Mouse (Mus musculus) lung, postnatal 25 days (tissue): ENCODE measurements around the gene Gm20683.
A peak's percentile ranks its signal among the peaks of the same experiment; 100 is the strongest.
"Not testable (repeated sequence)": the region's sequence is repeated elsewhere in the genome, so short reads cannot be mapped to it uniquely, and the experiment has no call there.

Experiments
- DNase-seq: peaks from one replicate; pipeline ENCODE4 v3.0.0; 2022; ENCODE audit warnings: low spot score

The Gm20683 gene

DNA sequence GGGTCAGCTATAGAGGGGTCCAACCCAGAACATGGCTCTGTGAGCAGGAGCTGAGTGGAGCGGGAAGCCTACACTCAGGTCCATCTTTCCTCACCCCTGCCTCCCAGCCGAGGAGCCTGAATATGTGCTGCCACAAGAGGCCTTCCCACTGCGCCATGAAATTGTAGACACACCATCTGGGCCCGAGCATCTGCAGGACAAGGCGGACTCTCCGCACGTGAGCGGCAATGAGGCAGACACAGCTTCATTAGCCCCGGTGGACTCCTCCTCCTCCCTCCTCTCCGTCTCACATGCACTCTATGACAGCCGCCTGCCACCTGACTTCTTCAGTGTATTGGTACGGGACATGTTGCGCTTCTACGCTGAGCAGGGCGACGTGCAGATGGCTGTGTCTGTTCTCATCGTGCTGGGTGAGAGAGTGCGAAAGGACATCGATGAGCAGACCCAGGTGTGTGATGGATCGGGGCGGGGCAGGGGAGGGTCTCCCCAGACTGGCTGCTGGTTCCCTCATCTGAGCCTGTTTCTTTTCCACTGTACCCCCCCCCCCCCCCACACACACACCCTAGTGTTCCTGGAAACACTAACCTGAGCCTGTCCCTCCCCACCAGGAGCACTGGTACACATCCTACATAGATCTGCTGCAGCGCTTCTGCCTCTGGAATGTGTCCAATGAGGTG lies 13.9 kb downstream of the Gm20683 start:
- no peak for DNase-seq

DNA sequence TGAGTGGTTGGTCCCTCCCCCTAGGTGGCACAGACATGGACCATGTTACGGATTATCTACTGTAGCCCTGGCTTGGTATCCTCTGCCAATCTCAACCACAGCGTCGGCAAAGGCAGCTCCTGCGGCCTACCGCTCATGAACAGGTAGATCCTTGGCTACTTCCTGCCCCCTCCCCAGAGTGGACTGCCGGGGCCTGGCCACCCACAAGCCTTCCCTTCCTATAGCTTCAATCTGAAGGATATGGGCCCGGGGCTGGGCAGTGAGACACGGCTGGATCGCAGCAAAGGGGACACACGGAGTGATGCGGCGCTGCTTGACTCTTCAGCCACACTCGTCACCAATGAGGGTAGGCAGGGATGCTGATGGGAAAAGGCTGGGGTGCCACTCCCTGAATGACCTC lies 14.6 kb downstream of the Gm20683 start:
- DNase-seq: no peak

DNA sequence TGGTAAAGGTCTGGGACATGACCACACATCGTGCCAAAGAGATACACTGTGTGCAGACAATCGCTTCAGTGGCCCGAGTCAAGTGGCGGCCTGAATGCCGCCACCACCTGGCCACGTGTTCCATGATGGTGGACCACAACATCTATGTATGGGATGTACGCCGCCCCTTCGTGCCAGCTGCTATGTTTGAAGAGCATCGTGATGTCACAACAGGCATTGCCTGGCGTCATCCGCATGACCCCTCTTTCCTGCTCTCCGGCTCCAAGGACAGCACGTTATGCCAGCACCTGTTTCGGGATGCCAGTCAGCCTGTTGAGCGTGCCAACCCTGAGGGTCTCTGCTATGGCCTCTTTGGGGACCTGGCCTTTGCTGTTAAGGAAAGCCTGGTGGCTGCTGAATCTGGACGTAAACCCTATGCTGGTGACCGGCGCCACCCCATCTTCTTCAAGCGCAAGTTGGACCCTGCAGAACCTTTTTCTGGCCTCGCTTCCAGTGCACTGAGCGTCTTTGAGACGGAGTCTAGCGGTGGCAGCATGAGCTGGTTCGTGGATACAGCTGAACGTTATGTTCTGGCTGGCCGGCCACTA lies 15.5 kb downstream of the Gm20683 start:
- no peak for DNase-seq

DNA sequence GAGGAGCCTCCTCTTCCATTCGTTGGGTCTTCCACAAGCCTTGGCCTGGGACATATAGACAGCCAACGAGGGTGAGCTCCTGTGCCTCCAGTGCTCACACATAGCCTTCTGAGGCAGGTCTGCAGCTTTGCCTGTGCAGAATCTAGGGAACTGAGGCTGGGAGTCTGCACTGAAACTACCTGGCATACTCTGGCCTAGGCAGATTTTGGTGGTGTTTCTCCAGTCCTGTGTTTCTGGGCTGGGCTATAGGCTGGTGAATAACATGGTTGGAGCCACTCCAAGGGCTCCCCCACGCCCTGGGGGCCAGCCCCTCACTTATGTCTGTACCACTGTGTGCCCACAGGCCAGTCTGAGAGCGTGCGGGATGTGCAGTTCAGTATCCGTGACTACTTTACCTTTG lies 16.3 kb downstream of the Gm20683 start:
- DNase-seq: no peak

DNA sequence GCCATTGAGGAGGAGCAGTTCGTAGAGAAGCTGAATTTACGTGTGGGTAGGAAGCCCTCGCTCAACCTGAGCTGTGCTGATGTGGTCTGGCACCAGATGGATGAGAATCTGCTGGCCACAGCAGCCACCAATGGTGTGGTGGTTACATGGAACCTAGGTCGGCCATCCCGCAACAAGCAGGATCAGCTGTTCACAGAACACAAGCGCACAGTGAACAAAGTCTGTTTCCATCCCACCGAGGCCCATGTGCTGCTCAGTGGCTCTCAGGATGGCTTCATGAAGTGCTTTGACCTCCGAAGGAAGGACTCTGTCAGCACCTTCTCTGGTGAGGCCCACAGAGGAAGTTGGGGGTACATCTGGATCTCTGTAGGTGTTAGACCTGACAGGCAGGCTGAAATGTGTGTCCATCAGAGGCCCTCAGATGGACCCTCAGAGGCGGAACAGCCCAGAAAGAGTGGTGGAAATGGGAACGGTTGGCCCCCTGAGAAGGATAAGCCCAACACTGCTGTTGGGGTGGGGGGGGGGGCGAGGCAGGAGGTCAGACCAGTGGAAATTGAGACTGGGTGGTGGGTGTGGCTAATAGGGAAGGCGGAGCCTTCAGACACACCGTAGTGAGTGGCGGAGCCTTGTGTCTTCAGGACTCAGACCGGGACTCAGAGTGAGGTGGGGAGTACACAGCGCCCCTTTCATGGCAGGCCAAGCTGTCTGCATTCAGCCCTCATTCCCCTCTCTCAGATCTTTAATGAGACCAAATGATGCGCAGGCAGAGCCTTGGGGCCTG lies 17.0 kb downstream of the Gm20683 start:
- DNase-seq: no peak

DNA sequence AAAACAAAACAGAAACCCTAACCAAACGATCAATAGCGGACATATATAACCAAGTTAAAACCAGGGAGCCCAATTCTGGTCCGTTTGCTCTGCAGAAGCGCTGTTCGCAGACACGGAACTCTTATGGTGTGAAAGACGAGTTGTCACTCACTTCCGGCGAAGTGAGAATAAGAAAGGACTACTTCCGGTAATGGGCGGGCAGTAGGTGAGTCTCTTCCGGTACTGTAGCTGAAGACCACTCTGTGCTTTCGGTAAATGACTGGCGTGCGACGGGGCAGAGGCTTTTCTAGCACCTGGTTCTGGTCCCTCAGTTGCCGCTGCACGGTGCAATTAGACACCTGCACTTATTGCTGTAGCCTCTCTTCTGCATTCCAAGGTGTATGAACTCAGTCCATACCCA lies 18.1 kb downstream of the Gm20683 start, which contains the start of gene Wdr24:
TSS of gene Wdr24 (plus strand) at position 176 of the 400 bp plus-strand sequence.
- DNase-seq: peak; percentile 82

GRCm38 (mm10) chr17:25818851-25819780 lies 22.4 kb downstream of the Gm20683 start:
- DNase-seq: no peak

DNA sequence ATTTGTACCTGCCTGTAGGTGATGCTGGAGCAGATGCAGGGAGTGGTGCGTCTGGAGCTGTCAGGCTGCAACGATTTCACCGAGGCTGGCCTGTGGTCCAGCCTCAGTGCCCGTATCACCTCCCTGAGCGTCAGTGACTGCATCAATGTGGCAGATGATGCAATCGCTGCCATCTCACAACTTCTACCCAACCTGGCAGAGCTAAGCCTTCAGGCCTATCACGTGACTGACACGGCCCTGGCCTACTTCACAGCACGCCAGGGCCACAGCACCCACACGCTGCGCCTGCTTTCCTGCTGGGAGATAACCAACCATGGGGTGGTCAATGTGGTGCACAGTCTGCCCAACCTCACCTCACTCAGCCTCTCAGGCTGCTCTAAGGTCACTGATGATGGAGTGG lies 23.9 kb downstream of the Gm20683 start:
- DNase-seq: no peak

DNA sequence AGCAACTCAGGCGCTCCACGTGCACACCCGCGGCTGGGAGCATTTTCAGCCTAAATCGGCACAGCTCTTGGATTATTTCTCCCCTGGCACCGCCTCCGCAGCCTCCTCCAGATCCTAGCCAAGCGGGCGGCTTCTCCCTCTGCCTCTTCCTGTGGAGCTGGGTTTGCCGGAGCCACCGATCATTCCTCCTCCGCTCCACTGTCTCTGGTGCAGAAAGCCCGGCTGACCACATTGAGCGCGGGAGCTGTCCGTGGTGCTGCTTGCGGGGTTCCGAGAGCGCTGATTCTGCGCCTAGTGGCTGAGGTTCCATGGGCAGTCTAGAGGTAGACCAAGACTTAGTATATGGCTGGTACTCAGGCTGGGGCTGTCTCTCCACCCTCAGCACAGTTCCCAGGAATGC lies 28.1 kb downstream of the Gm20683 start:
- DNase-seq: peak; percentile 68

DNA sequence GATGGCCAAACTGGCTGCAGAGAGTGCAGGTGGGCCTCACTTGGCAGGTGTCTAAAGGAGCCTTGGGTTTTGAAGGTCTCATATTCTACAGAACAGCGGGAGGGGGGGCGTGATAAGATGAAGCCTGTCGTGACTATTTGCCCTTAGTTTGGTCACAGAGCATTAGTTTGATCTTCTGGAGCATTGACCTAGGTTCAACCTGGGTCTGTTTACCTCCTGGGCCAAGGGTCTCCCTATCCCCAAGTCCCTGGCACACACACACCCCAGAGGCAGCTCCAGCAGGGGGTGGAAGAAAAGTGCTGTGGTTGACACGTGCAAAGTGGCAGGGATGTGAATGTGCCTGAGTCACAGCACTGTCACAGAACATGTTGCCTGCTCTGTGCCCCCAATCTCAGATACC lies 30.7 kb downstream of the Gm20683 start:
- no peak for DNase-seq

DNA sequence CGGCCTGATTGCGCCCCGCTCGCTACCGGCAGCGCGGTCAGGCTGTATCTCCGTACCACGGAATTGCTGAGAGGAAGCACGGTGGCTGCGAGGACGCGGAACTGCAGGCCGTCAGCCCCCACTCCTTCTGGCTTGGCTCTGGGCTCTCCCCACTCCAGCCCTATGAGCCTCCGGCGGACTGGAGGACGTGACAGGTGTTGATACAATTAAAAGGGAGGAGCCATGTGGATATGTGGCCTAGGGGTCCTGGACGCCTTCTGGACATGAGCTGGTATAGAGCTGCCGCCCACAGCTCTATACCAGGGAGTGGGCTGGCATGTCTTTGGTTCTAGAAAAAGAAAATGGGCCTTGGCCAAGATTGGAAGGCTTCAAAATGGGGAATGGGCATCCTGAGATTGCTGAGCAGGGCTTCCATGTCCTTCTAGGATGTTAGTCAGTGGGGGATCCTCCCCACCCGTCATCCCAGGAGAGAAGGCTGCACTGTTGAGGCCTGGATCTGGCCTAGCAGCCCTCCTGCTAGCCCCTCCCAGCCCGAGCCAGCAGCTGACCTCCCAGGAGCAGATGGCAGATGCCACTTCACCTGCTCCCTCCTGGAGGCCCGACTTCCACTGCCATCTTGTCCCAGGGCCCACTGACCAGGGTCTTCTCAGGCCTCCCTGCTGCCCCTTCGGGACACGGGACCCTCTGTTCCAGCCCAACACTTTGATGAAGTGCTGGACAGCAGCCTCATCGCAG lies 31.8 kb downstream of the Gm20683 start:
- no peak for DNase-seq

DNA sequence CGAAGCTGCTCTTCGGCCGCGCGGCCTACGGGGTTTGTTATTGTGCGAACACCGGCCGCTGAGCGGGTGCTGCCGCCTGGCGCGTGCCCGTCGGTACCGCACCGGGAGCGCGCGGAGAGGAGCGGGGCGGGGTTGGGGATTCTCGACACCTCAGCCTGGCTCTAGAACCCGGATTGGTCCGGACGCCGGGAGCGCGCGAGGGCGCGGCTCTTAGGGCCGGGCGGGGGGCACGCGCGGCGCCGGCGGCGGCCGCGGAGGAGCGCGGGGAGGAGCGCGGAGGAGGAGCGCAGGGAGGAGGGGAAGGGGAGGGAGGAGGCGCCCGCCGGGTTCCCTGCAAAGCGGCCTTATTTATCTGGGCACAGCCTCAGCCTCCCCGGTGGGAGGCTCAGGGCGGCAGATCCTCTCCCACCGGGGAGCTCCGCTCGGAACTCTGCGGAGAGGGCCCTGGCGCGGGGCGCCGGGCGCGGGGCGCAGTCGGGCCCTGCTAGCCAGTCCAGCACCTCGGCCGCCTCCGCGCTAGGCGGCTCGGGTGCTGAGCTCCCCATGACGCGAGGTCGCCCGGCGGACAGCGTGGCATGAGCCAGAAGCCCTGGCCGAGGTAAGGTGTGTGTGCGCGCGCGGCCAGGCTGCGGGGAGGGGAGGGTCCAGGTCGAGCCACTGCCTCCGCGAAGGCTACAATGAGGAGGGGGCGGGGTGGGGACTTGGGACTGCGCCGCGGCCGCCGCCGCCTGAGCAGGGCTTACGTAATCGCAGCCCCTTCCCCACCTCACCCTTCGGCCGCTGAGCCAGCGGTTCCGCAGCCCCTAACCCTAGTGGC lies 32.6 kb downstream of the Gm20683 start, which contains the start of gene Fbxl16:
TSS of gene Fbxl16 (plus strand) at position 297 of the 817 bp plus-strand sequence.
- peak; percentile 45 for DNase-seq

DNA sequence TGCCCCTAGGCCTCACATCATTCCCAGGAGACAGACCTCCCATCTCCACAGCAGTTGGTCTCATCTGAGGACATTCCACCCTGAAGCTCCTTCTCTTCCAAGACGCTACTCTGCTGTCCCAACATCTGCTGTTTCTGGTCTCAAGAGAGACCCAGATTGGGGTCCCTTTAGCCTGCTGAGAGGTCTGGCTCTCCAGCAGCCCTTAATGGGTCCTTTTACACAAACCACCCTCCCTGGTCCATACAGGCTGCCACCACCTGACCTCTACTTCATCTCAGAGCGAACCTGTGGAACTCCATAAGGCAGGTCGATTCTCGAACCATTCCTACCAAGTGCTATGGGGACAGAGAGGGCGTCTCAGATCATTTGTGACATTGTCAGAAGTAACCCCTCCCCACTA lies 33.5 kb downstream of the Gm20683 start:
- no peak for DNase-seq

DNA sequence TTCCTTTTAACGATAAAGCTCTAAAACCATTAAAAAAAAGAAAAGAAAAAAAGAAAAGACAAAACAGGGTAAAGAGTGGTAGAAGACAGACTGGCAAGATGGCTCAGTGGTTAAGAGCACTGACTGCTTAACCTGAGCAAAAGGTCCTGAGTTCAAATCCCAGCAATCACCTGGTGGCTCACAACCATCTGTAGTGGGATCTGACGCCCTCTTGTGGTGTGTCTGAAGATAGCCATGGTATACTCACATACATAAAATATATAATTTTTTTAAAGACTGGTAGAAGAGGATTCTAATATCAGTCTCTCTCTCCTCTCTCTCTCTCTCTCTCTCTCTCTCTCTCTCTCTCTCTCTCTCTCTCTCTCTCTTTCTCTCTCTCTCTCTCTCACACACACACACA lies 34.1 kb downstream of the Gm20683 start:
- DNase-seq: not testable (repeated sequence)

DNA sequence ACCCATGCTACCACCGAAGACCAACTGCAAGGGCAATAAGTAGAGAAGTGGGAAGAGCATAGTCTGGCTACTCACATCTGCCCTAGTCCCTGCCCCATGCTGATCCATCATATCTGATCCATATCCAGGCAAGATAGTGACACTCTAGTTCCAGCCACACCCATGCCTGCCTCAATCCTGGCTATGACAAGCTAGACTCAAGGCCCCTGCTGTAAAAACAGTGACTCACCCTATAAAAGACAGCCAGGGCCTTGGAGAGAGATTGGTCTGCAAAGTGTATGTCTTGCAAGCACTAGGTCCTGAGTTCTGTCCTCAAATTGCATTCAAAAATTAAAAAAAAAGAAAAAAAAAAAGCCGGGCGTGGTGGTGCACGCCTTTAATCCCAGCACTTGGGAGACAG lies 35.1 kb downstream of the Gm20683 start:
- no peak for DNase-seq

DNA sequence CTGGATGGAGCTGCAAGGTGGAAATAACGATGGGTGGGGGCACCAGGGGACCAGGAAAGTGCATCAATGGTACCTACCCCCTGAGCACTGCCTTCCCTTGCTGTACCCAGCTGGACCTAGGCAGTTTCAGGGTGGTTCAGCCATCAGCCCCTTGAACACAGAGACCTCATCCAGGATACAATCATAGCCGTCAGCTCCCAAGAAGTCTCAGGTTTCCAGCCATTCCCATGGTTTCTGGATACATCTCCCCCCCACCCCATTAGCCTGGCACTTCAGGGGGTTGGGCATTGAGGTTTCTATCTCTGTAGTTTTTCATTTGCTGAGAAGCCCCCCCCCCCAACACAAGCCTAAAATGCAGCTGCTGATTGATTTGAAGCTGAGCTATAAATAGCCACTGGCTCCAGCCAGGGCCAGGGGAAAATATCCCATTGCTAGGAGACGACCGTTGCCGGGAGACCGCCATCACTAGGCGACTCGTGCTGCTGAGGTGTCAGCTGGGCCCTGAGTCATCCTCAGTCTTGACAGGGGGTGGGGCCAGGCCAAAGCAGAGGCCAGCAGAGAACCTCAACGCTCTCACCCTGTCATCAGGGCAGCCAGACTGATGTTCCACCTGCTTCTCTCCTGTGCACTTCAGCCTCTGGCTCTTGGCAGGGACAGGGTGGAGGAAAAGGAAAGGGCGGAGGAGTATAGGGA lies 38.6 kb downstream of the Gm20683 start:
- no peak for DNase-seq

- peak; percentile 83 for DNase-seq
Observed at GRCm38 (mm10) chr17:25801029-25801428, 40.5 kb downstream of the Gm20683 start.

DNA sequence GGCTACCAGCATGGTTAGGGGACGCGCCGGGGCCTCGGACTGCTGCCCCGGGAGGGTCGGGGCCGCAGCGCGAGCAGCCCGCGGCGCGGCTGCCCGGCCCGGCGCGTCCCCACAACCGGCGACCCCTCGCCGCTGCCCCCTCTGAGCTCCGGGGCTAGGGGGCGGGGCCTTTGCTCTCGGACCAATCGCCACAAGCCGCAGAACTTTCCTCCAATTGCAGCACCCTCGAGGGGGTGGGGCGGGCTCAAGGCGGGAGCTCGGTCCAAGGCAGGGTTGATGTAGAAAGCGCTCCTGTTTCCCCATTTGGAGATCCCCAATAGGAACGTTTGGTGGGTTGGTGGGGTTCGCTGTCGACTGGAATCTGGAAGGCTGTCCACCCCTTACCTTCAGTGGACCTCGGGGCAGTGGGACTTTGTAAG lies 44.6 kb downstream of the Gm20683 start, which contains the start of gene Metrn:
TSS of gene Metrn (minus strand) at position 186 of the 419 bp plus-strand sequence.
- peak; percentile 88 for DNase-seq

GRCm38 (mm10) chr17:25796211-25796771 lies 45.3 kb downstream of the Gm20683 start:
- DNase-seq: no peak
